Mouse (Mus musculus) hindbrain, embryonic 11.5 days (tissue): Measurements from ENCODE around the gene Pla2g5. TPM values are rescaled to one million over a fixed set of nuclear protein-coding genes. Genes with fewer than 3 reads are reported as not detected.
A peak's percentile ranks its signal among the peaks of the same experiment; 100 is the strongest.
"Not testable (repeated sequence)": the region's sequence is repeated elsewhere in the genome, so short reads cannot be mapped to it uniquely, and the experiment has no call there.

Source experiments
- ATAC-seq: fragments of 200-750 bp; cut with Nextera tagmentation; 2 replicates; pipeline ENCODE4 v1.8.0; 2017; ENCODE audit warnings: mild to moderate bottlenecking, moderate TSS enrichment, moderate library complexity; ENCODE audit not compliant: low FRiP score
- DNase-seq: peaks from one replicate; pipeline ENCODE4 v3.0.0-alpha.2; 2015; ENCODE audit warnings: low spot score
- H3K27ac ChIP-seq: fragments of 300-500 bp; sonication (generic); 2 replicates; pipeline ENCODE4 v1.5.1; 2014; ENCODE audit warnings: mild to moderate bottlenecking, low read depth, low read length
- H3K27me3 ChIP-seq: fragments of 300-500 bp; sonication (generic); 2 replicates; pipeline ENCODE4 v1.6.1; 2014; ENCODE audit warnings: mild to moderate bottlenecking, low read length, moderate library complexity, mixed read lengths; ENCODE audit not compliant: control insufficient read depth, insufficient read depth
- H3K36me3 ChIP-seq: fragments of 300-500 bp; sonication (generic); 2 replicates; pipeline ENCODE4 v1.6.1; 2014; ENCODE audit warnings: mild to moderate bottlenecking, low read length, moderate library complexity, mixed read lengths; ENCODE audit not compliant: control insufficient read depth, insufficient read depth
- H3K4me1 ChIP-seq: fragments of 300-500 bp; sonication (generic); replicated peaks from 2 replicates; pipeline ENCODE4 v1.6.1; 2014; ENCODE audit warnings: low read length, mixed read lengths; ENCODE audit not compliant: control insufficient read depth, insufficient read depth
- H3K4me2 ChIP-seq: fragments of 300-500 bp; sonication (generic); replicated peaks from 2 replicates; pipeline ENCODE4 v1.6.1; 2014; ENCODE audit warnings: mild to moderate bottlenecking, low read depth, low read length
- H3K4me3 ChIP-seq: fragments of 300-500 bp; sonication (generic); 2 replicates; pipeline ENCODE4 v1.5.1; 2014; ENCODE audit warnings: low read depth, low read length
- H3K9ac ChIP-seq: fragments of 300-500 bp; sonication (generic); 2 replicates; pipeline ENCODE4 v1.6.1; 2014; ENCODE audit warnings: low read depth, low read length
- H3K9me3 ChIP-seq: fragments of 300-500 bp; sonication (generic); 2 replicates; pipeline ENCODE4 v1.6.1; 2016; ENCODE audit warnings: low read length; ENCODE audit not compliant: control insufficient read depth
- WGBS: fragments of 180-500 bp; shearing (Covaris S2); extraction: QIAGEN DNeasy Blood & Tissue Kit; methylation state at CpG from one replicate; pipeline ENCODE4 v1.1.7; 2014; 5-methylcytosine and 5-hydroxymethylcytosine counted together
- polyA plus RNA-seq: library from polyadenylated mRNA; unstranded; fragments of >200 nt; fragmentation: Nextera tagmentation; extraction: Ambion mirVana; gene quantifications from 2 replicates; pipeline ENCODE4 v1.2.1, GENCODE M21; 2014

Pla2g5 gene
- polyA plus RNA-seq: 0.39 TPM in 1 of 2 replicates, not detected in the other

- ATAC-seq (no peak), DNase-seq (no peak)
- Histone ChIP-seq H3K9me3 (no peaks in the 10 kb centered on the region), H3K27ac (no peak within 1 kb of the TSS), H3K9ac (no peak within 1 kb of the TSS), H3K4me3 (no peak within 1 kb of the TSS), H3K4me1 (no peaks in the 10 kb centered on the region), H3K27me3 (no peaks in the 10 kb centered on the region), H3K36me3 (no peaks in the 10 kb centered on the region), H3K4me2 (no peak within 1 kb of the TSS)
- WGBS: 78% methylated on average over 10 of the region's 10 CpGs
Observed at GRCm38 (mm10) chr4:138863344-138863998, at the start of gene Pla2g5. Pla2g5 (minus strand) TSS chr4:138863482.

DNA sequence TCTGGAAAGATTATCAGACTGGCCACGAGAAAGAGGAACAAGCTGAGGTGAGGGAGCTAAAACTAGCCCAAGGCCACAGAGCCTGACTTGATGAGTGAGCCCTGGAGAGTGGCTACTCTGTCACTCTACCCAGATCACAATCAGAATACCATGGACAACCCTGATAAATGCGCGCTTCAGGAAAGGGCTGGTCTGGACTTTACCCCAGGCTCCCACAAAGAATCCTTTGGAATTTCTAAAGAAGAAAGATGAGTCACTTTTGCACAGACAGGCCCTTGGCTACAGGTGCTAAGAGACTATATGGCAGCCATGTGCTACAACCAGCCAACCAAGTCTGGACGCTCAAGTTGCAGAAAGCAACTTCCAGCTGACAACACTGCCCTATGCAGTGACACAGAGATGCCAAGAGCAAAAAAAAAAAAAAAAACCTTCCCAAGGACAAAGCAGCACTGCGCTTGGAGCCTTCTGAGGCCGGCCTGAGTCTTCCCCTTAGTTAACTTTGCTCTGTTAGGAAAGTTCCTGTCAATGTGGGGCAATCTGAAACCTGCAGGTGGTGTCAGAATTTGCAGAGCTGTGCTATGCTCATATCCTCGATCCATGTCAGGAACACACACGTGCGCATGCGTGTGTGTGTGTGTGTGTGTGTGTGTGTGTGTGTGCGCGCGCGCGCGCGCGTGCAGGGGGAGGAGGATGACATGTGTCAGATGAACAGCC, 42.5 kb upstream of the Pla2g5 start:
- Histone ChIP-seq H3K36me3 (peaks cover 7% of the 10 kb centered on the region; the same call in 1 of the 2 replicates), H3K9ac (no peak overlapping the region), H3K4me1 (no peaks in the 10 kb centered on the region), H3K4me3 (no peak overlapping the region), H3K27ac (no peak overlapping the region), H3K4me2 (no peak overlapping the region), H3K27me3 (no peaks in the 10 kb centered on the region), H3K9me3 (no peaks in the 10 kb centered on the region)
- no peak for ATAC-seq
- 96% methylated on average over 18 of the region's 18 CpGs for WGBS
- DNase-seq: no peak

DNA sequence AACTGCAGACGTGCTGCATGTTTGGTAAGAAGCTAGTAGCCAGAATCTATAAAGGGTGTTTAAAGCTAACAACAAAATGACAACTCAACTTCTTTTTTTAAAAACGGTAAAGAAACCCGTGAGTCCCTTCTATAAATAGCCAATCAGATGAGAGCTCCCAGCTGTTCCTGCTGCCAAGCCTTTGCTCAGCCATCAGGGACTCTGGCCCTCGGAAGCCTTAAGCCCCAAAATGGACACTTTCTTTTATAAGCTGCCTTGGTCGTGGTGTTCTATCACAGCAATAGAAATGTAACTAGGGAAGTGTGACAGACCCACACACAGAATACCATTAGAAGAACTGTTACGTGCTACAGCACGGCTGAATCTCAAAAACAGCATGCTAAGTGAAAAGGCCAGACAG, 36.1 kb upstream of the Pla2g5 start:
- Histone ChIP-seq H3K4me2 (no peak overlapping the region), H3K27me3 (no peaks in the 10 kb centered on the region), H3K4me3 (no peak overlapping the region), H3K9me3 (no peaks in the 10 kb centered on the region), H3K9ac (no peak overlapping the region), H3K27ac (no peak overlapping the region), H3K36me3 (0 out of 2 replicates have a peak, but pooled peaks cover 4% of the 10 kb centered on the region), H3K4me1 (no peaks in the 10 kb centered on the region)
- DNase-seq: no peak
- 90% methylated on average over 7 of the region's 7 CpGs for WGBS
- no peak for ATAC-seq

DNA sequence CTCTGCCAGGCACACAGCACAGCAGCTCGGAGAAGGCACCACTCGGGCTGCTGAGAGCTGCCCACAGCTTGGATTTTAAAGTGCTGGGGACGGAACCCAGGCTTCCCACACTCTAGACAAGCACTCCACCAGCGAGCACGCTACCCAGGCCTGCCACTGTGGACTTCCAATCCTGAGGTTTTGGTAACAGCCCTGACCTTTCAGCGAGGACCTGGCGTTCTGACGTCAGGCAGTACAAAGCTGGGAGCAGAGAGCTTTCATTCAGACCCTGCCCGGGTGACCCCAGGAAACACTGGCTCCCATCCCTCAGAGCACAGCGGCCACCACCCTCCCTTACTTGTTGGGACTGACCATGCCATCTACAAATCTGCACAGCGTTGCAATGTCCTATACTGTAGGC, 30.5 kb upstream of the Pla2g5 start:
- not testable (repeated sequence) for H3K27ac ChIP-seq, H3K27me3 ChIP-seq, DNase-seq, H3K9me3 ChIP-seq, H3K4me2 ChIP-seq, H3K4me1 ChIP-seq, H3K4me3 ChIP-seq, H3K36me3 ChIP-seq, ATAC-seq, H3K9ac ChIP-seq
- WGBS: 91% methylated on average over 11 of the region's 11 CpGs

GRCm38 (mm10) chr4:138892655-138893054, 29.4 kb upstream of the Pla2g5 start:
- Histone ChIP-seq H3K36me3 (no peaks in the 10 kb centered on the region), H3K4me1 (no peaks in the 10 kb centered on the region), H3K27ac (no peak overlapping the region), H3K9me3 (no peaks in the 10 kb centered on the region), H3K4me3 (no peak overlapping the region), H3K9ac (no peak overlapping the region), H3K4me2 (no peak overlapping the region), H3K27me3 (no peaks in the 10 kb centered on the region)
- DNase-seq (no peak), ATAC-seq (no peak)
- 82% methylated on average over 6 of the region's 6 CpGs for WGBS

- Histone ChIP-seq H3K4me3 (no peak overlapping the region), H3K9ac (no peak overlapping the region), H3K36me3 (no peaks in the 10 kb centered on the region), H3K4me1 (no peaks in the 10 kb centered on the region), H3K27ac (no peak overlapping the region), H3K27me3 (no peaks in the 10 kb centered on the region), H3K9me3 (no peaks in the 10 kb centered on the region), H3K4me2 (no peak overlapping the region)
- ATAC-seq: no peak
- no peak for DNase-seq
- 76% methylated on average over 8 of the region's 8 CpGs for WGBS
Observed at GRCm38 (mm10) chr4:138889635-138890034, 26.4 kb upstream of the Pla2g5 start.

GRCm38 (mm10) chr4:138889165-138889564, 25.9 kb upstream of the Pla2g5 start:
- Histone ChIP-seq H3K4me1 (no peaks in the 10 kb centered on the region), H3K9ac (no peak overlapping the region), H3K36me3 (no peaks in the 10 kb centered on the region), H3K27ac (no peak overlapping the region), H3K4me2 (no peak overlapping the region), H3K27me3 (no peaks in the 10 kb centered on the region), H3K9me3 (no peaks in the 10 kb centered on the region), H3K4me3 (no peak overlapping the region)
- 69% methylated on average over 7 of the region's 7 CpGs for WGBS
- ATAC-seq (no peak), DNase-seq (no peak)

DNA sequence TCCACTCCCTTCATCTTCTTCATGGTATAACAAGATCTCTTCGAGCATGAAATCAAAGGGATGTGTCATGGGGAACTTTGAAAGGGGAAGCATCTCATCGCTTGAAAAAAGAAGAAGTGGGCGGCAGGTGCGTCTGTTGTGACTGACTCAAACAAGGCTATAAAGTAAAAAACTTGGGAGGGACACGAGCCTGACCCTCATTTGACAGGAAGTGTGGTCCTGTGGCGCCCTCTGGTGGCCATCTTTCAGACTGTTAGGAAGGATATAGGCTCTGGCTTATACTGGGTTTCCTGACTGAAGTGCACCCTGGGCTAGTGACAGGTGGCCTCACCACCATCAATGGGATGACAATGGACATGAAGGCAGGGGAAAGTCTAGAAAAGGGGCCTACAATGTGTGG, 21.0 kb upstream of the Pla2g5 start:
- WGBS: 19% methylated on average over 6 of the region's 6 CpGs
- no peaks in the 10 kb centered on the region for H3K36me3 ChIP-seq
- H3K4me1 ChIP-seq: no peaks in the 10 kb centered on the region; the same call in 1 of the 2 replicates
- H3K4me2 ChIP-seq: no peak overlapping the region
- H3K4me3 ChIP-seq: no peak overlapping the region
- DNase-seq (peak; percentile 92), ATAC-seq (no peak)
- no peaks in the 10 kb centered on the region for H3K9me3 ChIP-seq
- H3K27me3 ChIP-seq: no peaks in the 10 kb centered on the region
- no peak overlapping the region for H3K9ac ChIP-seq
- H3K27ac ChIP-seq: no peak overlapping the region

DNA sequence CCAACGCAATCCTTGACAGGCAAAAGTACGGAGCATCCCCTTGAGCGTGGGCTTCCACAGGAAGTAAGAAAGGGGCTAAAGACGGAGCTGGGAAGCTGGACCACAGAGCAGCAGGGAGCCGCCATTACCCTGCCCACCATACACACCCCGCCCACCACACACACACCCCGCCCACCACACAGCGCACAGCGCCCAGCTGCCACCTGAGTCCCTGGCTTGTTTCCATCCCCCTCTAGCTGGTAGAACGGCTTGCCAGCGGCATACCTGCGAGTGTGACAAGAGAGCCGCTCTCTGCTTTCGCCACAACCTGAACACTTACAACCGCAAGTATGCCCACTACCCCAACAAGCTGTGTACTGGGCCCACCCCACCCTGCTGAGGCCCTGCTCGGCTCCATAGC, 18.9 kb upstream of the Pla2g5 start:
- ATAC-seq (no peak; the same call in 1 of the 2 replicates), DNase-seq (peak; percentile 45)
- Histone ChIP-seq H3K4me3 (no peak overlapping the region), H3K27me3 (no peaks in the 10 kb centered on the region), H3K4me1 (peaks cover 2% of the 10 kb centered on the region; the same call in 1 of the 2 replicates), H3K9me3 (no peaks in the 10 kb centered on the region), H3K4me2 (peak overlapping the region; percentile 22; the same call in 1 of the 2 replicates), H3K27ac (no peak overlapping the region), H3K9ac (0 out of 2 replicates have a peak overlapping the region, but pooled peaks have one; percentile 28), H3K36me3 (no peaks in the 10 kb centered on the region)
- WGBS: 14% methylated on average over 12 of the region's 16 CpGs
